Mouse (Mus musculus): ENCODE measurements around the gene Sap30l.
"Not testable (repeated sequence)": the region's sequence is repeated elsewhere in the genome, so short reads cannot be mapped to it uniquely, and the experiment has no call there.

Sap30l gene

GRCm38 (mm10) chr11:57831861-57832260 lies 30.4 kb downstream of the Sap30l start:
- peak; percentile 54 for DNase-seq (ENCODE audit: low spot score)

GRCm38 (mm10) chr11:57832552-57833201 lies 31.2 kb downstream of the Sap30l start, which contains the start of gene Hand1:
Gene Hand1 (minus strand): TSS chr11:57832818.
- no peak for DNase-seq (ENCODE audit: low spot score)

GRCm38 (mm10) chr11:57833296-57833977 lies 32.0 kb downstream of the Sap30l start:
- DNase-seq (ENCODE audit: low spot score): no peak

GRCm38 (mm10) chr11:57834031-57834430 lies 32.6 kb downstream of the Sap30l start:
- no peak for DNase-seq (ENCODE audit: low spot score)

GRCm38 (mm10) chr11:57835331-57835730 lies 33.9 kb downstream of the Sap30l start:
- no peak for DNase-seq (ENCODE audit: low spot score)

- DNase-seq (ENCODE audit: low spot score): no peak
These were observed 34.5 kb downstream of the Sap30l start for GRCm38 (mm10) chr11:57835931-57836330.

GRCm38 (mm10) chr11:57836401-57836800 lies 35.0 kb downstream of the Sap30l start:
- no peak for DNase-seq (ENCODE audit: low spot score)

GRCm38 (mm10) chr11:57836872-57837680 lies 35.6 kb downstream of the Sap30l start:
- DNase-seq (ENCODE audit: low spot score): peak; percentile 55

- no peak for DNase-seq (ENCODE audit: low spot score)
These were observed 36.6 kb downstream of the Sap30l start for GRCm38 (mm10) chr11:57837861-57838680.

- DNase-seq (ENCODE audit: low spot score): no peak
These were observed 39.5 kb downstream of the Sap30l start for GRCm38 (mm10) chr11:57840986-57841385.

- DNase-seq (ENCODE audit: low spot score): no peak
These were observed 40.0 kb downstream of the Sap30l start for GRCm38 (mm10) chr11:57841391-57841790.

GRCm38 (mm10) chr11:57846421-57847363 lies 45.3 kb downstream of the Sap30l start:
- not testable (repeated sequence) for DNase-seq (ENCODE audit: low spot score)

GRCm38 (mm10) chr11:57847396-57847795 lies 46.0 kb downstream of the Sap30l start:
- DNase-seq (ENCODE audit: low spot score): no peak

GRCm38 (mm10) chr11:57850298-57850697 lies 48.9 kb downstream of the Sap30l start:
- DNase-seq (ENCODE audit: low spot score): no peak

- DNase-seq (ENCODE audit: low spot score): no peak
These were observed 49.5 kb downstream of the Sap30l start for GRCm38 (mm10) chr11:57850931-57851330.

GRCm38 (mm10) chr11:57853571-57853970 lies 52.1 kb downstream of the Sap30l start:
- no peak for DNase-seq (ENCODE audit: low spot score)

- no peak for DNase-seq (ENCODE audit: low spot score)
These were observed 56.3 kb downstream of the Sap30l start for GRCm38 (mm10) chr11:57857709-57858108.
